Mouse (Mus musculus) neutrophil, adult 5-6 weeks (primary cell): ENCODE data around the gene Slc6a8. TPM values are rescaled to one million over a fixed set of nuclear protein-coding genes. Genes with fewer than 3 reads are reported as not detected.

Experiments
- ATAC-seq: fragments of 151-379, 151-347 bp; 2 replicates; pipeline ENCODE4 v1.8.0; 2017; ENCODE audit warnings: mild to moderate bottlenecking, moderate TSS enrichment; ENCODE audit not compliant: insufficient number of reproducible peaks, poor library complexity, low FRiP score, severe bottlenecking; ENCODE audit errors: extremely low read depth
- total RNA-seq: library from RNA; stranded (forward); fragments of 200-1000 nt; gene quantifications from 2 replicates; pipeline ENCODE4 v1.2.3, GENCODE M21; 2017

Gene Slc6a8
- total RNA-seq, 1 experiment from 2014 or later, result not detected

- ATAC-seq, result no peak
These were observed 2.3 kb downstream of the Slc6a8 start for GRCm38 (mm10) chrX:73675231-73675630.

- ATAC-seq, result no peak
These were observed 3.7 kb downstream of the Slc6a8 start for GRCm38 (mm10) chrX:73676668-73677067.

- no peak for ATAC-seq
These were observed 11.2 kb downstream of the Slc6a8 start for GRCm38 (mm10) chrX:73684156-73684555.

GRCm38 (mm10) chrX:73684978-73685377 is 12.0 kb downstream of the Slc6a8 start:
- no peak for ATAC-seq

DNA sequence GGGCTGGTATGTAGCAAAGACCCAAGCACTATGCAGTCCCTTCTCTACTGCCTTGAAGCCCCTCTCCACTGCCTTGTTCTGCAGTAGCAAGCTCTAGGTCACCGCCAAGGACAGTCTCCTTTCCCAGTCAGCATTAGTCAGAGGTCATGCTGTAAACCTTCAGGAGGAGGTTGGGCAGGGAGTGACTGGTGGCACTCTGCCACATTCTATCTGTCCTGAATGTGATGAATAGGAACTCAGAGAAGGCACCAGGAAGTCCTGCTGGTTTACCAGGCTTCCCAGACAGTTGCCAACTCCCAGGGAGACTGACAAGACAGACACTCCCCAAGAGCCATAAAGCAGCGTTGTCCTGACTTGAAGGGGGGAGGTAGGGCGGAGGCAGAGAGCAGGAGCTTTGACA is 12.7 kb downstream of the Slc6a8 start:
- ATAC-seq, result no peak

DNA sequence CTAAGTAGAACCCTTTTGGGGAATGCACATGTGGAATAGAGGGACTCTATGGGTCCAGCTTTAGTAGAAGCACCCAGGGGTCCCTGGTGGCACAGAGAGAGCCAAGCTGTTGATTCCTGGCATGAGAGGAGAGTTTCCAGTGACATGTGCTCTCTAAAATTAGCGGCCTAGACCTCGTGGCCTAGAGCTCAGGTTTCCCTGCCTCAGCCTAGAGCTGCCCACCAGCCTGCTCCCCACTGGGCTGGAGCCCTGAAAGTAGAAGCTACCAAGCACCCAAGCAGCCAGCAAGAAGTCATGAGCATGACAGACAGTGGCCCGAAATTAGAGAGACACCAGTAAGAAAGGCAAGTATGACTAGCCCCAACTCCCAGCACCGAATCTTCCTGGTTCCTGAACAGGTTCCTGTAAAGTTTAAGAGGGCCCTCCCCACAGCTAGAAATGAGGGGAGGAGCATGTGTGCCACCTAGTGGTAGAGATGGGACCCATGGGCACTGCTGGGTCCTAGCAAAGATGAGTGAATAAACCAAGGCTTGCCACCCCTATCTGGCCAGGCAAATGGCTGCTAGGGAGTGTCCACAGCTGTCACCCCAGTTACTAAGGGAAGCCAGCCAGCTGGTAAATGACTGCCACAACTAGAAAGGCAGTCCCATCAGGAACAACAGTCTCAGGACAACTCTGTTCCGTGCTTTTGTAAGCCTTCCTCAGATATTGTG is 18.1 kb downstream of the Slc6a8 start:
- ATAC-seq, result peak; percentile 61; the same call in 1 of the 2 replicates

DNA sequence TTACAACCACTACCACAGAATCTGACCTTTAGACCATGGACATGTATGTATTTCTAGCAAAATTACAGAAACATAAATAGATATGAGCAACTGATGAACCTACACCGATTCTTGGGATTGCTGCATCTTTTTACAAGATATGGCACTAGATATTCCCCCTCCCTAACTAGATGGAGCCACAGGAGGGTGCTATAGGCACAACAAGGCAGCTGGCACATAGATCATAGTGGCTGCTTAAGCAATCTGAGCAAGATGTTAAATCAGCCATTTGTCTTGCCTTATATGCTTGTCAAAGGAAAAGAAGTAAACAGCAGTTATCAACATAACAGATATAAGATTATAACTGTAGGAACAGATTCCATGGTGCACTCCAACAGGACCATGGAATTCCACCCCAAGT is 27.5 kb downstream of the Slc6a8 start:
- ATAC-seq, result no peak

DNA sequence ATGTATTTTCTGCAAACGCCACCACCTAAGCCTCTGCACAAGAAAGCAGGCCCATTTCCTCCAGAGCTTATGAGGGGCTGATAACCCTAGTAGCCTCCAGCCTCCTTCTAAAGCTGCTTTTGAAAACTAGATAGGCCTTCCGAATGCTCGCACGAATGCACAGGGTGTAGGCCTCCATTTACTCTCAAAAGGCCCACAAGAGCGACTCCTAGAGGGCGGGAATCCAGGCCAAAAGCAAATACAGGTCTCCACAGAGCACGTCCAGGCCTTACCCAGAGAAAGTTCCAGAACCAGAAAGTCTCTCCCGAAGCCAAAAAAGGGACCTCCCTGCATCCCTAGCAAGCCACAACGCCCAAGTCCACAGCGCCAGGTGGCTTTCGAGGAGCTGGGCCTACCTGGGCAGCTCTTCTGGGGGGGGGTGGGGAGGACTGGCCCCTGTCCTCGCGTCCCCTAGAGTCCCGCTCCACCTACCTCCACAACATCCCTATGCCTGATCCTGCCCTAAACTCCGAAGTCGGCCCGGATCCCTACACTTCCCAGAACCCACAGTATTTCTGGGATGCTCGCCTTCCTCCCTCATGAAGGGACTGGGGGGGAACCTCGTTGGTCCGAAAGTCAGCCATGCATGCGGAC is 42.6 kb downstream of the Slc6a8 start:
- no peak for ATAC-seq

DNA sequence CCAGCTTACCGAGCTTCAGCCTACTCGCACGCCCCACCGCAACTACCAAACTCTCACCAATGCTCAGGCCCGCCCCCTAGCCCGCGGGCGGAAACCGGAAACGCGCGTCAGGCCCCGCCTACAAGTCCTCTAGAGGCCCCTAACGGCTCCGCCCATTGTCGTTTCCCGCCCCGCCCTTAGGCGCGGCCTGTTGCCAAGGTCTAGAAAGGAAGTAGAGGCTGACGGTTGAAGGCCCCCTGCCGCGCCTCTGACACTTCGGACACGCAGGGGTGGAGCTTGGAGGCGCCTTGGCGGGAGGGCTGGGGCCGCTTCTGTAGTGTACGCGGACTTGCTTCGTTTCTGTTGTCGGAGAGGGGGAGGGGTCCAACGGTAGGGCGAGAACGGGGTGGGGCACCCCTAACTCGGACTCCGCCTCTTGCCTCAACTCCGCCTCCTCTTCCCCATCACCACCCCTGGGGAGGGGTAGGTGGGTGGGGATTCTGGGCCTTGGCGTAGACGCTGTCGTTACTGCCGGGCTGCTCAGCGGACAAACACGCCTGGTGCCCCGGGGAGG is 43.2 kb downstream of the Slc6a8 start, which contains the start of the genes Bcap31 and Abcd1:
Gene Bcap31, minus strand, starts transcription at position 67 of the 553 bp plus-strand sequence.
Gene Abcd1, plus strand, starts transcription at position 489 of the 553 bp plus-strand sequence.
- peak; percentile 82 for ATAC-seq

- ATAC-seq, result no peak
These were observed 44.0 kb downstream of the Slc6a8 start for GRCm38 (mm10) chrX:73716709-73717545.

GRCm38 (mm10) chrX:73717667-73718066 is 44.7 kb downstream of the Slc6a8 start:
- no peak for ATAC-seq

DNA sequence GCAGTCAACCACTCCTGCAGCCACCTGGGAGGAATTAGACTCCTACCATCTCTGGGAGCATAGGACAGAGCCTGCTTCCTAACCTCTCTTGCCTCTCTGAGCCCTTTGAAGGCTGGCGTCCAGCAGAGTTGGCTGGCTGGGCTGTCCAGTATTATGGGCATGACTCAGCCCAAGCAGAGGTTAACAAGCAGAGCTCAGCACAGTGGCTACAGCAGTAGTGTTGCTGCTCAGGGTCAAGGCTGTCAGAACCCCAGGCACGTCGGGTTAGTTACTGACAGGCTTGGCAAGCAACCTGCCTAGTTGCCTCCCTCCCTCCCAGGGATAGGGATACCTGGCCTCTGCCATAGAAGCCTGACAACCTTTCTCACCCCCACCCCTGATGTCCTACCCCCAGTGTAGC is 45.3 kb downstream of the Slc6a8 start:
- no peak for ATAC-seq

- peak; percentile 30; the same call in 1 of the 2 replicates for ATAC-seq
These were observed 45.9 kb downstream of the Slc6a8 start for GRCm38 (mm10) chrX:73718686-73719362.

GRCm38 (mm10) chrX:73730908-73731307 is 58.0 kb downstream of the Slc6a8 start:
- ATAC-seq, result no peak

Other genes with a start within 250 kb of the Slc6a8 start
- not detected in 2 replicates for gene Trex2, start 237.8 kb upstream of the Slc6a8 start, total RNA-seq
- gene Haus7, start 214.1 kb upstream of the Slc6a8 start, total RNA-seq, result 17.5 and 19.8 TPM in 2 replicates
- not detected in 2 replicates for gene Bgn, start 189.5 kb upstream of the Slc6a8 start, total RNA-seq
- gene Atp2b3, start 170.1 kb upstream of the Slc6a8 start, total RNA-seq, result not detected in 2 replicates
- gene Dusp9, start 33.7 kb upstream of the Slc6a8 start, total RNA-seq, result not detected in 2 replicates
- gene Pnck, start 13.0 kb upstream of the Slc6a8 start, total RNA-seq, result not detected in 2 replicates
- 173 and 191 TPM in 2 replicates for gene Bcap31, start 43.0 kb downstream of the Slc6a8 start, total RNA-seq
- 29.6 and 31.7 TPM in 2 replicates for gene Abcd1, start 43.4 kb downstream of the Slc6a8 start, total RNA-seq
- 0.61 and 1.3 TPM in 2 replicates for gene Plxnb3, start 83.9 kb downstream of the Slc6a8 start, total RNA-seq
- 117 and 120 TPM in 2 replicates for gene Srpk3, start 101.3 kb downstream of the Slc6a8 start, total RNA-seq
- 138 and 153 TPM in 2 replicates for gene Idh3g, start 113.7 kb downstream of the Slc6a8 start, total RNA-seq
- 73.1 and 84.8 TPM in 2 replicates for gene Ssr4, start 113.9 kb downstream of the Slc6a8 start, total RNA-seq
- 0.61 and 0.93 TPM in 2 replicates for gene Pdzd4, start 151.8 kb downstream of the Slc6a8 start, total RNA-seq
- gene Avpr2, start 219.0 kb downstream of the Slc6a8 start, total RNA-seq, result 2.4 and 2.6 TPM in 2 replicates
- 20.3 and 22.2 TPM in 2 replicates for gene L1cam, start 223.0 kb downstream of the Slc6a8 start, total RNA-seq
- 358 and 362 TPM in 2 replicates for gene Arhgap4, start 248.7 kb downstream of the Slc6a8 start, total RNA-seq
- gene Naa10, start 248.8 kb downstream of the Slc6a8 start, total RNA-seq, result 46.7 TPM in 2 replicates